Mouse (Mus musculus): Measurements from ENCODE around the gene Tspear.
"Not testable (repeated sequence)": the region's sequence is repeated elsewhere in the genome, so short reads cannot be mapped to it uniquely, and the experiment has no call there.

DNA sequence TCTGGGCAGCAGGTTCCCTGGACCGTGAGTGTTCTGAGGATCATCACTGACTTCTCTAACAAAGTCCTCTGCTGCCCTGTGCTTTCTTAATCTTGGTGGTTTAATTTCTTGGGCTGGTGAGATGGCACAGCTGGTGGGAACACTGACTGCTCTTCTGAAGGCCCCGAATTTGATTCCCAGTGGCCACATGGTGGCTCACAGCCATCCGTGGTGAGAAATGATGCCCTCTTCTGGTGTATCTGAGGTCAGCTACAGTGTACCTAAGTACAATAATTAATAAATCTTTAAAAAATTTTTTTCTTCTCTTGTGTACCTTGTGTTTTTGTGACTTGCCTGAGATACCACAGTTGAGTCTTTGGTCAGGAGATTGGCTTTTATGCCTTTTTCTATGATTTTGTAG, 65.9 kb downstream of the Tspear start:
- TF ChIP-seq CTCF (IDR thresholded peaks at IDR 0.05; ENCODE audit: borderline replicate concordance, extremely low read depth, insufficient read depth, insufficient read length); POLR2A (IDR thresholded peaks at IDR 0.05; ENCODE audit: borderline replicate concordance, extremely low read depth, insufficient read depth, insufficient read length, poor library complexity, severe bottlenecking): not testable (repeated sequence)

Measured in brain, embryonic 14.5 days (tissue).